Mouse (Mus musculus) CH12.LX (cell line): ENCODE results near the gene Myl7. TPM values are rescaled to one million over a fixed set of nuclear protein-coding genes. Genes with fewer than 3 reads are reported as not detected.

Experiments
- DNase-seq: peaks from one replicate; pipeline ENCODE4 v3.0.0-alpha.2; 2013; ENCODE audit errors: extremely low read depth
- H3K27ac ChIP-seq: 2 replicates; pipeline ENCODE4 v1.5.1; 2012; ENCODE audit warnings: low read depth, mild to moderate bottlenecking, control low read depth, moderate library complexity; ENCODE audit not compliant: insufficient read depth
- H3K27me3 ChIP-seq: replicated peaks from 2 replicates; pipeline ENCODE3; 2012; ENCODE audit warnings: inconsistent platforms
- H3K36me3 ChIP-seq, 2 experiments: replicated peaks in 1 of 2; 2 replicates each; pipeline versions ENCODE3 to v1.6.1; 2012; ENCODE audit warnings: inconsistent platforms in 1 of 2, low read length in 1 of 2, mild to moderate bottlenecking in 1 of 2, mixed read lengths in 1 of 2, moderate library complexity in 1 of 2; ENCODE audit not compliant: control insufficient read depth in 1 of 2, insufficient read depth in 1 of 2
- H3K4me1 ChIP-seq, 2 experiments: 2 replicates each; pipeline ENCODE4 v1.6.1; 2012; ENCODE audit warnings: inconsistent platforms in 1 of 2, moderate library complexity in 1 of 2; ENCODE audit not compliant: insufficient read depth in 2 of 2, control insufficient read depth in 1 of 2
- H3K4me2 ChIP-seq: 2 replicates; pipeline ENCODE4 v1.6.1; 2012; ENCODE audit warnings: low read depth, mild to moderate bottlenecking, control low read depth; ENCODE audit not compliant: poor library complexity, insufficient read depth, severe bottlenecking
- H3K4me3 ChIP-seq, 3 experiments: fragments of 150-350 bp in 1 of 3; sonication (generic) in 1 of 3; replicated peaks in 1 of 3; 2 replicates each; pipeline versions ENCODE3 to v1.5.1; 2011 to 2012; ENCODE audit warnings: low read depth in 2 of 3, low read length in 2 of 3, mild to moderate bottlenecking in 2 of 3, moderate library complexity in 2 of 3, control low read depth in 1 of 3, improper control_type of control experiment in 1 of 3, inconsistent platforms in 1 of 3, mixed read lengths in 1 of 3; ENCODE audit not compliant: poor library complexity in 1 of 3
- H3K79me2 ChIP-seq: replicated peaks from 2 replicates; pipeline ENCODE4 v1.6.1; 2012; ENCODE audit warnings: mild to moderate bottlenecking, moderate library complexity; ENCODE audit not compliant: control insufficient read depth, poor library complexity, insufficient read depth, severe bottlenecking; ENCODE audit errors: extremely low read depth
- H3K9ac ChIP-seq: 2 replicates; pipeline ENCODE4 v1.6.1; 2012; ENCODE audit warnings: low read depth, mild to moderate bottlenecking, control low read depth, moderate library complexity; ENCODE audit not compliant: insufficient read depth
- H3K9me3 ChIP-seq: replicated peaks from 2 replicates; pipeline ENCODE3; 2012; ENCODE audit warnings: low read length, inconsistent platforms, mixed read lengths
- CHD1 ChIP-seq: IDR thresholded peaks from 2 replicates; pipeline ENCODE4 v1.6.1; 2012; ENCODE audit warnings: low read depth, low read length, improper control_type of control experiment, inconsistent platforms
- CHD2 ChIP-seq: IDR thresholded peaks from 2 replicates; pipeline ENCODE4 v1.6.1; 2011; ENCODE audit warnings: low read length, improper control_type of control experiment
- E2F4 ChIP-seq: IDR thresholded peaks from 2 replicates; pipeline ENCODE4 v1.6.1; 2011; ENCODE audit warnings: low read depth, low read length, improper control_type of control experiment; ENCODE audit not compliant: insufficient replicate concordance
- ELF1 ChIP-seq: IDR thresholded peaks from 2 replicates; pipeline ENCODE4 v1.6.1; 2014; ENCODE audit warnings: low read depth, mild to moderate bottlenecking, inconsistent platforms, low read length, improper control_type of control experiment
- ETS1 ChIP-seq: conservative IDR thresholded peaks from 2 replicates; pipeline ENCODE4 v1.6.1; 2012; ENCODE audit warnings: low read depth, mild to moderate bottlenecking, inconsistent platforms, low read length, improper control_type of control experiment, moderate library complexity
- HCFC1 ChIP-seq: IDR thresholded peaks from 2 replicates; pipeline ENCODE4 v1.6.1; 2012; ENCODE audit warnings: low read depth, mild to moderate bottlenecking, inconsistent platforms, low read length, improper control_type of control experiment
- IRF4 ChIP-seq: IDR thresholded peaks from 2 replicates; pipeline ENCODE4 v1.6.1; 2014; ENCODE audit warnings: low read depth, mild to moderate bottlenecking, inconsistent platforms, low read length, improper control_type of control experiment
- JUN ChIP-seq: IDR thresholded peaks from 2 replicates; pipeline ENCODE4 v1.6.1; 2011; ENCODE audit warnings: low read depth, mild to moderate bottlenecking, low read length, improper control_type of control experiment, moderate library complexity; ENCODE audit not compliant: insufficient read depth
- MAFK ChIP-seq: IDR thresholded peaks from 2 replicates; pipeline ENCODE4 v1.6.1; 2011; ENCODE audit warnings: low read length, improper control_type of control experiment; ENCODE audit not compliant: insufficient replicate concordance
- MAX ChIP-seq: IDR thresholded peaks from 2 replicates; pipeline ENCODE4 v1.6.1; 2011; ENCODE audit warnings: low read length, improper control_type of control experiment
- MEF2A ChIP-seq: IDR thresholded peaks from 2 replicates; pipeline ENCODE4 v1.6.1; 2014; ENCODE audit warnings: low read depth, mild to moderate bottlenecking, inconsistent platforms, low read length, improper control_type of control experiment, borderline replicate concordance
- MYC ChIP-seq: IDR thresholded peaks from 2 replicates; pipeline ENCODE4 v1.6.1; 2011; ENCODE audit warnings: low read depth, mild to moderate bottlenecking, improper control_type of control experiment, low read length
- PAX5 ChIP-seq: IDR thresholded peaks from 2 replicates; pipeline ENCODE4 v1.6.1; 2012; ENCODE audit warnings: low read length, inconsistent platforms, mixed read lengths
- POLR2AphosphoS2 ChIP-seq: IDR thresholded peaks from 2 replicates; pipeline ENCODE4 v1.6.1; 2011; ENCODE audit warnings: low read depth, low read length, improper control_type of control experiment
- RAD21 ChIP-seq: IDR thresholded peaks from 2 replicates; pipeline ENCODE4 v1.6.1; 2011; ENCODE audit warnings: low read depth, mild to moderate bottlenecking, low read length, improper control_type of control experiment, moderate library complexity
- RCOR1 ChIP-seq: conservative IDR thresholded peaks from 2 replicates; pipeline ENCODE4 v1.6.1; 2012; ENCODE audit warnings: low read depth, mild to moderate bottlenecking, inconsistent platforms, low read length, improper control_type of control experiment
- SMC3 ChIP-seq: IDR thresholded peaks from 2 replicates; pipeline ENCODE4 v1.6.1; 2011; ENCODE audit warnings: low read depth, low read length, improper control_type of control experiment
- TBP ChIP-seq: conservative IDR thresholded peaks from 2 replicates; pipeline ENCODE4 v1.6.1; 2011; ENCODE audit warnings: low read depth, low read length, improper control_type of control experiment
- UBTF ChIP-seq: IDR thresholded peaks from 2 replicates; pipeline ENCODE4 v1.6.1; 2012; ENCODE audit warnings: low read depth, mild to moderate bottlenecking, inconsistent platforms, low read length, improper control_type of control experiment, moderate library complexity
- USF2 ChIP-seq: conservative IDR thresholded peaks from 2 replicates; pipeline ENCODE4 v1.6.1; 2011; ENCODE audit warnings: low read depth, low read length, improper control_type of control experiment
- ZC3H11A ChIP-seq: IDR thresholded peaks from 2 replicates; pipeline ENCODE4 v1.6.1; 2012; ENCODE audit warnings: low read depth, mild to moderate bottlenecking, inconsistent platforms, low read length, improper control_type of control experiment
- ZKSCAN1 ChIP-seq: IDR thresholded peaks from 2 replicates; pipeline ENCODE4 v1.6.1; 2012; ENCODE audit warnings: low read depth, inconsistent platforms, low read length, improper control_type of control experiment, borderline replicate concordance
- dilution Hi-C: fragments of 300-500 bp; cut with MboI; formaldehyde crosslinking; loops from 2 replicates; pipeline ENCODE4 v1.14.3; 2020; ENCODE audit warnings: low sequenced_read_pairs; ENCODE audit not compliant: extremely low pct_unique_long_range_greater_than_20kb, extremely low pct_ligation_motif_present
- in situ Hi-C: fragments of 300-500 bp; cut with MboI; formaldehyde crosslinking; loops from 3 replicates; pipeline ENCODE4 v1.14.3; 2019; ENCODE audit warnings: low sequenced_read_pairs, low pct_ligation_motif_present, low pct_unique_long_range_greater_than_20kb, mixed read lengths
- polyA plus RNA-seq: library from polyadenylated mRNA; unstranded; fragments of >175 nt; gene quantifications from 2 replicates; pipeline ENCODE4 v1.2.1, GENCODE M21; 2012; ENCODE audit warnings: low read depth; ENCODE audit not compliant: insufficient read length
- total RNA-seq, 2 experiments: library from RNA; depleted of rRNA; stranded (reverse); fragments of 300-350 nt in 1 of 2; fragments of >200 nt in 1 of 2; gene quantifications; 2 replicates each; pipeline ENCODE4 v1.2.3; 2012 to 2014

Myl7 gene
- total and polyA plus RNA-seq, 3 experiments: 0.42 TPM; not detected in 2

DNA sequence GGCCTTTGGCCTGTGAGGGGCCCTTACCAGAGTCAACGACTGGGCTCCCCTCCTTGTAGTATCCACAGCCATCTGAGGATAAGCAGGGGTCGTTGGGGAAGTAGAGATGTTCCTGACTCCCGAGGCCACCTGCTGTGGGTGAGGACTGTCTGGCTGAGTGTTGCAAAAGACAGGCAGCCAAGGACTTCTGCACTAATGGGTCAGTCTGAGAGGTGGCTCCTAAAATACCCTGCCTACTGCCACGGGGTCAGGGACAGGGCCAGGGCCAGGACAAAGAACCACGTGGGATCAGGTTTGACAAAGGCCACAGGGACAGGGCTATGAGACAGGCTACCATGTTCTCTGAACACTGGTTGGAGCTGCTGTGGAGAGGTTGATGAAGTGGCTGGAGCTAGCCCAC is 16.4 kb upstream of the Myl7 start:
- TF ChIP-seq CHD2 (no peak), POLR2AphosphoS2 (no peak), ELF1 (no peak), HCFC1 (no peak), USF2 (no peak), E2F4 (no peak), MEF2A (no peak), ZC3H11A (no peak), RAD21 (no peak), MYC (no peak), JUN (no peak), CHD1 (no peak), PAX5 (no peak), ZKSCAN1 (no peak), RCOR1 (no peak), TBP (no peak), UBTF (no peak), IRF4 (no peak), MAFK (no peak), MAX (no peak)
- Histone ChIP-seq H3K4me3 (no peak overlapping the region), H3K9me3 (no peaks in the 10 kb centered on the region), H3K79me2 (no peaks in the 10 kb centered on the region), H3K9ac (no peak overlapping the region), H3K27me3 (peaks cover 5% of the 10 kb centered on the region), H3K4me1 (peaks cover 8 to 28% of the 10 kb centered on the region in 2 experiments), H3K27ac (no peak overlapping the region), H3K36me3 (no peaks in the 10 kb centered on the region), H3K4me2 (no peak overlapping the region)
- dilution Hi-C loops: no loop called here
- DNase-seq: no peak
- in situ Hi-C loops: no loop called here

DNA sequence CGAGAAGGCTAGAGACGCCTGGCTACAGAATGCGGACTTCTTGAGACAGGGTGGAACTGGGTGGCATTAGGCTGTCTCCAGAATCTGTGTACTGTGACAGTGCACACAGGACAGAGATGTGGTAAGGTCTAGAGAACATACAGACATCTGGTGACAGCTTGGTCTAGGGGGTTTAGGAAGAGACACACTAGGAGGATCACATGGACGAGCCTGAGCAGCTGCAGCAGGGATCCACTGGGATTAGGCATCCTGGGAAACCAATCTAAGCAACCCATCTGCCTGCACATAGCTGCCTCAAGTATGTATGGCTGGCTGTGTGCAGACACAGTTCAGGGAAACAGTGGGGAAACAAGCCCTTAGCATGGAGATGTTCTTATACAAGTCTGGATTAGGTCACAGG is 15.4 kb upstream of the Myl7 start:
- Histone ChIP-seq H3K4me3 (no peak overlapping the region), H3K9me3 (no peaks in the 10 kb centered on the region), H3K79me2 (no peaks in the 10 kb centered on the region), H3K27me3 (peaks cover 5% of the 10 kb centered on the region), H3K4me2 (no peak overlapping the region), H3K36me3 (no peaks in the 10 kb centered on the region), H3K9ac (no peak overlapping the region), H3K4me1 (peaks cover 8 to 28% of the 10 kb centered on the region in 2 experiments), H3K27ac (no peak overlapping the region)
- in situ Hi-C loops (no loop called here), dilution Hi-C loops (no loop called here)
- no peak for DNase-seq
- TF ChIP-seq SMC3 (no peak), UBTF (no peak), ETS1 (no peak), CHD1 (no peak), RAD21 (no peak), USF2 (no peak)
